Mouse (Mus musculus) CH12.LX (cell line): ENCODE results near the gene Dbx1. TPM values are rescaled to one million over a fixed set of nuclear protein-coding genes. Genes with fewer than 3 reads are reported as not detected.

Experiments used
- DNase-seq: peaks from one replicate; pipeline ENCODE4 v3.0.0-alpha.2; 2013; ENCODE audit errors: extremely low read depth
- H3K27ac ChIP-seq: 2 replicates; pipeline ENCODE4 v1.5.1; 2012; ENCODE audit warnings: low read depth, mild to moderate bottlenecking, control low read depth, moderate library complexity; ENCODE audit not compliant: insufficient read depth
- H3K27me3 ChIP-seq: replicated peaks from 2 replicates; pipeline ENCODE3; 2012; ENCODE audit warnings: inconsistent platforms
- H3K36me3 ChIP-seq, 2 experiments: replicated peaks in 1 of 2; 2 replicates each; pipeline versions ENCODE3 to v1.6.1; 2012; ENCODE audit warnings: inconsistent platforms in 1 of 2, low read length in 1 of 2, mild to moderate bottlenecking in 1 of 2, mixed read lengths in 1 of 2, moderate library complexity in 1 of 2; ENCODE audit not compliant: control insufficient read depth in 1 of 2, insufficient read depth in 1 of 2
- H3K4me1 ChIP-seq, 2 experiments: 2 replicates each; pipeline ENCODE4 v1.6.1; 2012; ENCODE audit warnings: inconsistent platforms in 1 of 2, moderate library complexity in 1 of 2; ENCODE audit not compliant: insufficient read depth in 2 of 2, control insufficient read depth in 1 of 2
- H3K4me2 ChIP-seq: 2 replicates; pipeline ENCODE4 v1.6.1; 2012; ENCODE audit warnings: low read depth, mild to moderate bottlenecking, control low read depth; ENCODE audit not compliant: poor library complexity, insufficient read depth, severe bottlenecking
- H3K4me3 ChIP-seq, 3 experiments: fragments of 150-350 bp in 1 of 3; sonication (generic) in 1 of 3; replicated peaks in 1 of 3; 2 replicates each; pipeline versions ENCODE3 to v1.5.1; 2011 to 2012; ENCODE audit warnings: low read depth in 2 of 3, low read length in 2 of 3, mild to moderate bottlenecking in 2 of 3, moderate library complexity in 2 of 3, control low read depth in 1 of 3, improper control_type of control experiment in 1 of 3, inconsistent platforms in 1 of 3, mixed read lengths in 1 of 3; ENCODE audit not compliant: poor library complexity in 1 of 3
- H3K79me2 ChIP-seq: replicated peaks from 2 replicates; pipeline ENCODE4 v1.6.1; 2012; ENCODE audit warnings: mild to moderate bottlenecking, moderate library complexity; ENCODE audit not compliant: control insufficient read depth, poor library complexity, insufficient read depth, severe bottlenecking; ENCODE audit errors: extremely low read depth
- H3K9ac ChIP-seq: 2 replicates; pipeline ENCODE4 v1.6.1; 2012; ENCODE audit warnings: low read depth, mild to moderate bottlenecking, control low read depth, moderate library complexity; ENCODE audit not compliant: insufficient read depth
- H3K9me3 ChIP-seq: replicated peaks from 2 replicates; pipeline ENCODE3; 2012; ENCODE audit warnings: low read length, inconsistent platforms, mixed read lengths
- CHD2 ChIP-seq: IDR thresholded peaks from 2 replicates; pipeline ENCODE4 v1.6.1; 2011; ENCODE audit warnings: low read length, improper control_type of control experiment
- CTCF ChIP-seq, 2 experiments: IDR thresholded peaks in 1 of 2; conservative IDR thresholded peaks in 1 of 2; 2 replicates each; pipeline ENCODE4 v1.5.1; 2011 to 2012; ENCODE audit warnings: low read depth in 2 of 2, low read length in 2 of 2, improper control_type of control experiment in 1 of 2, inconsistent platforms in 1 of 2, mild to moderate bottlenecking in 1 of 2, moderate library complexity in 1 of 2
- E2F4 ChIP-seq: IDR thresholded peaks from 2 replicates; pipeline ENCODE4 v1.6.1; 2011; ENCODE audit warnings: low read depth, low read length, improper control_type of control experiment; ENCODE audit not compliant: insufficient replicate concordance
- ELF1 ChIP-seq: IDR thresholded peaks from 2 replicates; pipeline ENCODE4 v1.6.1; 2014; ENCODE audit warnings: low read depth, mild to moderate bottlenecking, inconsistent platforms, low read length, improper control_type of control experiment
- EP300 ChIP-seq: IDR thresholded peaks from 2 replicates; pipeline ENCODE4 v1.6.1; 2011; ENCODE audit warnings: low read length, improper control_type of control experiment
- ETS1 ChIP-seq: conservative IDR thresholded peaks from 2 replicates; pipeline ENCODE4 v1.6.1; 2012; ENCODE audit warnings: low read depth, mild to moderate bottlenecking, inconsistent platforms, low read length, improper control_type of control experiment, moderate library complexity
- HCFC1 ChIP-seq: IDR thresholded peaks from 2 replicates; pipeline ENCODE4 v1.6.1; 2012; ENCODE audit warnings: low read depth, mild to moderate bottlenecking, inconsistent platforms, low read length, improper control_type of control experiment
- JUN ChIP-seq: IDR thresholded peaks from 2 replicates; pipeline ENCODE4 v1.6.1; 2011; ENCODE audit warnings: low read depth, mild to moderate bottlenecking, low read length, improper control_type of control experiment, moderate library complexity; ENCODE audit not compliant: insufficient read depth
- JUND ChIP-seq: conservative IDR thresholded peaks from 2 replicates; pipeline ENCODE4 v1.6.1; 2011; ENCODE audit warnings: low read depth, low read length, improper control_type of control experiment
- KAT2A ChIP-seq: IDR thresholded peaks from 2 replicates; pipeline ENCODE4 v1.6.1; 2012; ENCODE audit warnings: low read length, improper control_type of control experiment, inconsistent platforms; ENCODE audit not compliant: insufficient replicate concordance
- MAX ChIP-seq: IDR thresholded peaks from 2 replicates; pipeline ENCODE4 v1.6.1; 2011; ENCODE audit warnings: low read length, improper control_type of control experiment
- MAZ ChIP-seq: IDR thresholded peaks from 2 replicates; pipeline ENCODE4 v1.6.1; 2012; ENCODE audit warnings: low read depth, mild to moderate bottlenecking, inconsistent platforms, low read length, improper control_type of control experiment, moderate library complexity
- MEF2A ChIP-seq: IDR thresholded peaks from 2 replicates; pipeline ENCODE4 v1.6.1; 2014; ENCODE audit warnings: low read depth, mild to moderate bottlenecking, inconsistent platforms, low read length, improper control_type of control experiment, borderline replicate concordance
- MXI1 ChIP-seq: IDR thresholded peaks from 2 replicates; pipeline ENCODE4 v1.6.1; 2011; ENCODE audit warnings: mild to moderate bottlenecking, low read depth, low read length, improper control_type of control experiment
- PAX5 ChIP-seq: IDR thresholded peaks from 2 replicates; pipeline ENCODE4 v1.6.1; 2012; ENCODE audit warnings: low read length, inconsistent platforms, mixed read lengths
- POLR2AphosphoS2 ChIP-seq: IDR thresholded peaks from 2 replicates; pipeline ENCODE4 v1.6.1; 2011; ENCODE audit warnings: low read depth, low read length, improper control_type of control experiment
- RAD21 ChIP-seq: IDR thresholded peaks from 2 replicates; pipeline ENCODE4 v1.6.1; 2011; ENCODE audit warnings: low read depth, mild to moderate bottlenecking, low read length, improper control_type of control experiment, moderate library complexity
- RCOR1 ChIP-seq: conservative IDR thresholded peaks from 2 replicates; pipeline ENCODE4 v1.6.1; 2012; ENCODE audit warnings: low read depth, mild to moderate bottlenecking, inconsistent platforms, low read length, improper control_type of control experiment
- SIN3A ChIP-seq: IDR thresholded peaks from 2 replicates; pipeline ENCODE4 v1.6.1; 2012; ENCODE audit warnings: low read length, improper control_type of control experiment, inconsistent platforms
- TBP ChIP-seq: conservative IDR thresholded peaks from 2 replicates; pipeline ENCODE4 v1.6.1; 2011; ENCODE audit warnings: low read depth, low read length, improper control_type of control experiment
- TCF12 ChIP-seq: IDR thresholded peaks from 2 replicates; pipeline ENCODE4 v1.6.1; 2014; ENCODE audit warnings: low read depth, mild to moderate bottlenecking, inconsistent platforms, low read length, improper control_type of control experiment
- UBTF ChIP-seq: IDR thresholded peaks from 2 replicates; pipeline ENCODE4 v1.6.1; 2012; ENCODE audit warnings: low read depth, mild to moderate bottlenecking, inconsistent platforms, low read length, improper control_type of control experiment, moderate library complexity
- ZKSCAN1 ChIP-seq: IDR thresholded peaks from 2 replicates; pipeline ENCODE4 v1.6.1; 2012; ENCODE audit warnings: low read depth, inconsistent platforms, low read length, improper control_type of control experiment, borderline replicate concordance
- ZNF384 ChIP-seq: IDR thresholded peaks from 2 replicates; pipeline ENCODE4 v1.6.1; 2012; ENCODE audit warnings: low read depth, low read length, improper control_type of control experiment, inconsistent platforms
- dilution Hi-C: fragments of 300-500 bp; cut with MboI; formaldehyde crosslinking; loops from 2 replicates; pipeline ENCODE4 v1.14.3; 2020; ENCODE audit warnings: low sequenced_read_pairs; ENCODE audit not compliant: extremely low pct_unique_long_range_greater_than_20kb, extremely low pct_ligation_motif_present
- in situ Hi-C: fragments of 300-500 bp; cut with MboI; formaldehyde crosslinking; loops from 3 replicates; pipeline ENCODE4 v1.14.3; 2019; ENCODE audit warnings: low sequenced_read_pairs, low pct_ligation_motif_present, low pct_unique_long_range_greater_than_20kb, mixed read lengths
- polyA plus RNA-seq: library from polyadenylated mRNA; unstranded; fragments of >175 nt; gene quantifications from 2 replicates; pipeline ENCODE4 v1.2.1, GENCODE M21; 2012; ENCODE audit warnings: low read depth; ENCODE audit not compliant: insufficient read length
- total RNA-seq, 2 experiments: library from RNA; depleted of rRNA; stranded (reverse); fragments of 300-350 nt in 1 of 2; fragments of >200 nt in 1 of 2; gene quantifications; 2 replicates each; pipeline ENCODE4 v1.2.3; 2012 to 2014

Gene Dbx1
- total and polyA plus RNA-seq, 3 experiments: 0.43 TPM; not detected in 2

DNA sequence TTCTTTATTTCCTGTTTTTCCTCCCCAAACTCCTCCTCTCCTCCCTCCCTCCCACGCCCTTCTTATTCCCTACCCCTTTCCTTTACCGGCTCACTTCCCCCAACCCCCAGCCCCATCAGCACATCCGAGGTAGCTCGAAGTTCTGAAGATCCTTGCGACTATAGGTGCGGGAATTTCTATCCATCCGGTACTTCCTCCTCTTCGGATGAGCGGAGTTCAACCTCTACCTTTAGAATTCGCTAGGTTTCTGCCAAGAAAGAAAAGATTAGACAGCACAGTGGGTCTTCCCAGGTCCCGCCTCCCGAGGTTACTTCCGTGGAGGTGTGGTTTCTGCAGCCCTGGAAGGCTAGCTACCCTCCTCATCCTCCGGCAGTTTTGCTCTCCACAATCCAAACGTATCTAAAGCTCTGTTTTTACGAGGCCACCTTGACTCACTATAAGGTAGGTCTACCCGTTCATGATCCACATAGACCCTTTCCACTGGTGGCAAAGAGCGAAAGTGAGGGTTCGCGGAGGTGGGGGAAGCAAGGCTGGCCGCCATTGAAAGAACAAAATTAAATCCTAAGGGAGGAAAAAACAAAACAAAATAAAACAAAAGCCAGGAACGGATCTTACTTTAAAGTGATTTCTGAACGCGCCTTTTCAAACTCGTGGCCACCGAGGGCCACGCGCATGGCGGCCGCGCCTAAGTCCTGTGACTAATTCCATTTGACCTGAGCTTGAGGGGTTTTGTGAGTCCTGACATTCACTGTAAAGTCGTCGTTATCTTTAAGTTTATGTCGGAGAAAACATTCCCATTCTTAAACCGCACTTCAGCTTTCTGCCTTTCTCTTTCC, 2.5 kb upstream of the Dbx1 start:
- no peak overlapping the region for H3K4me2 ChIP-seq
- H3K9me3 ChIP-seq: peaks cover 15% of the 10 kb centered on the region
- no peak overlapping the region for H3K4me3 ChIP-seq
- DNase-seq: no peak
- H3K79me2 ChIP-seq: no peaks in the 10 kb centered on the region
- no peaks in the 10 kb centered on the region for H3K36me3 ChIP-seq
- H3K9ac ChIP-seq: no peak overlapping the region
- H3K27me3 ChIP-seq: no peaks in the 10 kb centered on the region
- H3K27ac ChIP-seq: no peak overlapping the region
- in situ Hi-C loops: no loop called here
- dilution Hi-C loops: no loop called here
- TF ChIP-seq POLR2AphosphoS2 (no peak), E2F4 (no peak), PAX5 (no peak), TCF12 (no peak), RCOR1 (no peak), EP300 (no peak)
- TF ChIP-seq, all 38 proteins: peak for 0
- peaks cover 0 to 9% of the 10 kb centered on the region in 2 experiments; a peak in 1 of 4 replicates for H3K4me1 ChIP-seq

DNA sequence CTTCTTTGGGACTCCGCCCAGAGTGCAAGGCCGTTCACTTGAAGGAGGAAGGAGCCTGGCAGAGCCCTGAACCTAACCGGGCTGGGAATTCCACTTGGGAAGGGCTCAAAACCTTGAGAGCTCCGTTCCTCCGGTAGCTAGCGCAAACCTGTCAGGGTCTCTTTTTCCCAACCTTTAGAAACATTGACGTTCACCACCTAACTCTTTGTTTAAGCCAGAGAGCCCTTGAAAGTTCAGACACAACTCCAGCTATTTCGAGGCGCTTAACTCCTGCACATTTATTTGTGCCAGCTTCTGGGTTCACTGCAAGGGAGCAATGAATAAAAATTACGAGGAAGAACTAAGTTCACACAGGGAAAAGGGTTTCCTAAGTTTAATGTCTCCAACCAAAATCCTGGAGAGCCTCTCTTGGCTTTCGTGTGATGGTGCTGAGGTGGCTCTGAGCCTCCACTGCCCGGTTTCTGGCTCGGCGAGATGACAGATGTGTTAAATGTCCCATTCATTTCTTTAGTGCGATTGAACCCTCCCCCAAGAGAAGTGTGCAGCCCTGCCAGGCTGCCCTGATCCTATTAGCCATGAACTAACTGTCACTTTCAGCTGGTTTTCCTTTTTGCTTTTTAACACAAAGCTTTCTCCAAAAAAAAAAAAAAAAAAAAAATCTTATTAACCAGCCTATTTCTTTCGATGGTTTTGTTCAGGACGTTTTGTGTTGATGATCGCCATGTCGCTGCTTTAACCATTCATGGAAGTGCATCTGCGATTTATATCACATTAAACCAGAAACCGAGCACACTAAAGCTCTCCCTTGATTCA, 1.4 kb upstream of the Dbx1 start:
- TF ChIP-seq JUND: no peak
- TF ChIP-seq ELF1: no peak
- no peak for TF ChIP-seq ETS1
- no peak for TF ChIP-seq PAX5
- TF ChIP-seq CTCF (conservative IDR thresholded peaks at IDR 0.05 in 1 of 2, IDR thresholded peaks at IDR 0.05 in 1 of 2; ENCODE audit: low read depth in 2 of 2, low read length in 2 of 2): no peak
- TF ChIP-seq HCFC1: no peak
- no peak for TF ChIP-seq MAZ
- TF ChIP-seq MXI1: no peak
- no peak for TF ChIP-seq ZNF384
- TF ChIP-seq RAD21: no peak
- TF ChIP-seq MAX: no peak
- TF ChIP-seq TBP: no peak
- TF ChIP-seq ZKSCAN1: no peak
- no peak for TF ChIP-seq CHD2
- TF ChIP-seq KAT2A: no peak
- TF ChIP-seq JUN: no peak
- TF ChIP-seq SIN3A: no peak
- no peak for TF ChIP-seq MEF2A
- no peak for TF ChIP-seq UBTF
- H3K79me2 ChIP-seq: no peaks in the 10 kb centered on the region
- H3K36me3 ChIP-seq: no peaks in the 10 kb centered on the region
- H3K27ac ChIP-seq: no peak overlapping the region
- dilution Hi-C loops (no loop called here), in situ Hi-C loops (no loop called here)
- no peak for DNase-seq
- H3K4me3 ChIP-seq: no peak overlapping the region
- H3K4me1 ChIP-seq: peaks cover under 1 to 13% of the 10 kb centered on the region in 2 experiments
- no peak overlapping the region for H3K9ac ChIP-seq
- H3K4me2 ChIP-seq: no peak overlapping the region
- H3K27me3 ChIP-seq: no peaks in the 10 kb centered on the region
- H3K9me3 ChIP-seq: peaks cover 15% of the 10 kb centered on the region
